Mouse (Mus musculus) skeletal muscle tissue, adult 2 months (tissue): ENCODE data around the gene Emsy.

Experiments
- DNase-seq: peaks from one replicate; pipeline ENCODE4 v3.0.0-alpha.2; 2012; ENCODE audit warnings: low read depth, low spot score

Emsy gene

GRCm38 (mm10) chr7:98577461-98577860 lies 79.1 kb downstream of the Emsy start:
- no peak for DNase-seq

DNA sequence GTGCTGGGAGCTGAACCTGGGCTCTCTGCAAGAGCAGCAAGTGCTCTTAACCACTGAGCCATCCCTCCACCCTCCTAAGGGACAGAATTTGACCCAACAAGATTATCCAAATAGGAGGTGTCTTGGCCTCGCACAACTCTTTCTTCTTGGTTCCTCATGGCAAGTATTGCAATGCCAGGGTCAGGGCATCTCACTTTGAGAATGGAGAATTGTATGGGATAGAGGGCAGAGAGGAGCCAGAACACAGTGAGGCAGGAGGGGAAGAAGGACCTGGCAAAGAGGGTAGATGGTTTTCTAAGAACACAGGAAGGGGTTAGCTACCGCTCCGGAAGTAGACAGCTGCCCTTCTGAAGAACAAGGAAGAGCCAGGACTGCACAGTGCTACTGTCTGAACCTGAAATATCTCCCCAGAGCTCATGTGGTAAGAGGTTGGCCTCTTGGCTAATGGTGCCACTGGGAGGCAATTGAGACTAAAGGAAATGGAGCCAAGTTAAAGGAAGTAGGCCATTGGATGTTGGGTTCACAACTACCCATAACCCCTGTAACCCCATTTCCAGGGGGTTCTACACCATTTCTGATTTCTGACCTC lies 80.8 kb downstream of the Emsy start:
- DNase-seq: no peak

DNA sequence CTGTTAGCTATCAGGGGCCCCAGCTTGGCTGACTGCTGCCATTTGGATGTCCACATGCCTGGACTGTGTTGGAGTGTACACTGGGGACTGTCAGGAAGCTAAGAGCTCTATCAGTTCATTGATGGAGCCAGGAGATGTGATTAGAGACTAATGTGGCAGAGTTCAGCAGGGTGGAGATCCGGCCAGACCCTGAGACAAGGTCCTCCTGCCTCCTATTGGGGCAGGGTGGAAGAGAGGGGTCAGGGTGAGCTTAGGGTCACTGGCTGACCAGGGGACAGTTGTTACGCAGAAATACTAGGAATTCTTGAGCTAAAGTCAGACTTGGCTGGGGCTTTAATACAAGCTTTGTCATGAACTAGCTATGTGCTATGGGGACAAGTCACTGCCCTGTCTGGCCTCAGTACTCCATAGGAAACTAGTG lies 81.8 kb downstream of the Emsy start:
- no peak for DNase-seq

GRCm38 (mm10) chr7:98574271-98574670 lies 82.3 kb downstream of the Emsy start:
- no peak for DNase-seq

DNA sequence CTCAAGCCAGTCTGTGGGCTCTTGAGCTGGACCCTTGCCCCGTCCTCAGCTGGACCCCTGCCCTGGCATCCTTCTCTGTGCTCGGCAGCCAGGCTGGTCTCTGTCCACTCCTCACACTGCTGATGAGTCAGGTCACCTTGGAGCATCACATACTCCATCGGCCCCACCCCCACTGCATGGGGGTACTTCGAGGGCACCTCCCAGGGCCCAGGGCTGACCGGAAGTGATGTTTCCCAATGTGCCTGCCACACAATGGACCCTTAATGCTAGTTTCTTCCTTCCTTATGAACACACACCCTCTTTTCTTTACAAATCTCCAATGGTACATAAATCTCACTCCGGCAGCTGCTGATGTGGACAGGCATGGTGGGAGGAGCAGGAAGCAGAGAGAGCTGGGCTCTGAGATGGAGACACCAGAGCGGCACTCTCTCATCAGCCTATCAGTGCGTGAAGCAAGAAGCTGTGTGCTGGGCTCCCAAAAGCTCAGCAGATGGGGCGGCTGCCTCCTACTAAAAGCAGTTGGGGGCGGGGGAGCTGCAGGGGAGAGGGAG lies 83.3 kb downstream of the Emsy start:
- no peak for DNase-seq

GRCm38 (mm10) chr7:98572223-98572868 lies 84.2 kb downstream of the Emsy start:
- peak; percentile 50 for DNase-seq

- no peak for DNase-seq
Observed at GRCm38 (mm10) chr7:98570824-98571505, 85.6 kb downstream of the Emsy start.

DNA sequence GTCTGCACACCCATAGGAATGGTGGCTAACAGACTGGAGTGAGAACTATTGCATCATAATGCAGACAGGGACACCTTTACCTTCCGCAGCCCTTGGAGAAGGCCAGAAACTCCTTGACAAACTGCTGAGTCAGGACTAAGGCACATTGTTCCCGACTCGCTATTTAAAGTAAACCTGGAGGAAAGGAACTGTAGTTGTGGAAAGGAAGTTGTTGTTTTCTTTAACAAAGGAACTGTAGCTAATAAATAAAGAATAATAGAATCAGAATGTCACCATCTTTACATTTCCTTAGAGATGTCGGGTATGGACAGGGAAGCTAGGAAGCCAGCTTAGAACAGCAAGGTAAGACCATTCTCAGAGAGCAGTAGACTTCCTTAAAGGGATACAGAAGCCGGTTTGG lies 89.5 kb downstream of the Emsy start:
- no peak for DNase-seq

- peak; percentile 34 for DNase-seq
Observed at GRCm38 (mm10) chr7:98564607-98565364, 91.8 kb downstream of the Emsy start.

DNA sequence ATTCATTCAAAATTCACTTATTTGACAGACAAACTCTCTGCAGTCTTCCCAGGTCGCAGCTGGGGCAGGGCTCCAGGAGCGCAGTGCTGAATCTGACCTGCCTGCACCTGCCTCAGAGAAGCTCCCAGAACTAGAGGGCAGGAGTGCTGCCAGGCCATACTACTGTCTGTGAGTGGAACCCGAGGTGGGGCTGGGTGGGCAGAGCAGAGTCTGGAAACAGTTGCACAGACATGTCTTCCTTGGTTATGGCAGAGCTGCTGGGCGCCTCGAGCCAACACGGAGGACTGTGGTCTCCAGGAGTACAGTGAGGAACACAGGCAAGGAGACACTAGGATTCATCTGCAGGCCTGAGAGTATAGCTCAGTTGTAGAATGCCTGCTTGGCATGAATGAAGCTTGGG lies 92.6 kb downstream of the Emsy start:
- no peak for DNase-seq

DNA sequence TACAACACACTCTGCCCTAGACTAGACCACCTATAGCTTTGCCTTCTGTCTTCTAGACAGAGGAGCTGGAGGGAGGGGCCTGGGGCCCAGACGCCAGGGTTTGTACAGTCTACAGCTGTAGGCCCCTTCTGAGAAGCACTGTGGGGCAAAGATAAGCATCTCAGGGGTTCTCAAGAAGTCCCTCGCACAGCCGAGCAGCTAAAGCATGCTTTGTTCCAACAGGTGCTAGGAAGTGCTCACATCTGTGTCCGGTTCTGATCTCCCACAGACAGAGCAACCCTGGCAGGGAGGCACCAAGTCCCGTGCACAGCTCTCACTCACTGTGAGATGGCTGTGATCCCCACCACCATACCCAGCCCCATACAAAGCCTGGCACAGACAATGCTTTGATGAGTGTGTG lies 93.6 kb downstream of the Emsy start:
- DNase-seq: no peak

DNA sequence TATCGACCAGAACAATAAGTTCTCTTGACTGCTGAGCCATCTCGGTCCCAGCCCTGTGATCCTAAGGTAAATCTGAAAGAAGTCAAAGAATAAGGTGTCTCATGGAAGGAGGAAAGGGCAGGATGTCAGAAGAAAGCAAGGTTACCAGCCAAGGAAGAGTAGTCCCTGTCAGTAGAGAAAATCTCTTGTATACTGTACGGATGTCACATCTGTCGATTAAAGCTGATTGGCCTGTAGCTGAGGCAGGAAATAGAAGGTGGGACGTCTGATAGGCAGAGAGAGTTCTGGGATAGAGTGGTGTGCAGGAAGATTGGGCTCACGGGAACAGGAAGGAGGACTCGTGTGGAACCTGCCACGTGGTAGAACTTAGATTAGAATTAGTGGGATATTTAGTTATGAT lies 94.4 kb downstream of the Emsy start:
- no peak for DNase-seq

DNA sequence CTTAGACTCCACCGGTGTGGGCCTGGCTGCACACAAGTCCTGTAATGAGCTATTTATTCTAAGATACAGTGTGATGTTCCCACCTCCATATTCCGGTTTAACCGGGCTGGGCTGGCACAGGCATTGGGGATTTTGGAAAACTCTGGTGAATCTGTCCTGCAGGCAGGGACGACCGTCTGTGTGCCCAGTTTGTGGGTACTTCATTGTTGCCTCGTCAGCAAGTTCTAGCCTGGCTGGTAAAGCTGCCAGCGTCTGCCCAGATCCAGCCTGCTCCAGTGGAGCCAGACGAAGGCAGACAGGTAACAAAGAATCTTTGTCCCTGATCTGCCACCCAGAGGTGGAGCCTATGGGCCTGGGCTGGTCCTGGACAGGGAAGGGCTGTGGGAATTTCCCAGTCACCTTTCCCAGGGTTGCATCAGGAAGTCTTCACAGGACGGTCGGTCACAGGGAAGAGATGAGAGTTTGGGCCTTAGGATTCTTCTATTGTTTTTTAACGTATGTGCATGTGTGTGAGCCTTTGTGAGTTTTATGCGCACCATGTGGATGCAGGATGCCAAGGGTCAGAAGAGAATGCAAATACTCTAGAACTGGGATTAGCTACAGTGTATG lies 94.9 kb downstream of the Emsy start:
- DNase-seq: no peak

DNA sequence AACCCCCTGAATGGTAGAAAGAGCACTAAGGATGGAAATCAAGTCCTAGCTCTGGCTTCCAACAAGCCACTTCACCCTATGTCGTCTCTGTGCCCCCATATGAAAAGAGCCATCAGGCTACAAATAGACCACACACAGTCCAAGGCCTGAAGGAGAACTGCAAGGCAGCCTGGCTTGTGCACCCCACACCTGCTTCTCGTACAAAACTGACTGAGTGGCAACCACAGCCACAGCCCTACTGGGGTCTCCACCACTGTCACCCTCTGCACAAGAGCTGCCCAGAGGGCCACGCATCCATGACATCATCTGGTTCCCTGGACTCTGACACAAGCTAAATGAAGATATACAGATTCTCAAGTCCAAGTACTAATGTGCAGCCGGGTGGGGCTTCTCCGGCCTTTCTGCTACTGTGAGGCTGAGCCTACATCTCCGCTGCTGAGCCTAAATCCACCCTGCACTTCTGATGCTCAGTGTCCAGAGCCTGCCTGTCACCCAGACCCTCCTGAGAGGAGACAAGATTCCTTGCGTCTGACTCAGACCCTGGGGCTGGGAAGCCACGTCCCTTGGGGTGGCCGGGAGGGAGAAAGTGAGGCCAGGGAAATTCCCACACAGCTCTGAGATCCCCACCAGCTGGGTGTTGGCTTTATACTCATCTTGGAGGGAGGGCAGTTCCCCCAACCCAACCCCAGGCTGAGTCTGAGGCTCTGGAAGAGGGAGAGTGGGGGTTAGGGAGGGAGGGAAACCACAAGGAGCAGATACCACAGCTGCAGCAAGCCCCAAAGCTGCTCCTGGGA lies 98.3 kb downstream of the Emsy start:
- peak; percentile 59 for DNase-seq

GRCm38 (mm10) chr7:98556767-98557394 lies 99.7 kb downstream of the Emsy start:
- no peak for DNase-seq

DNA sequence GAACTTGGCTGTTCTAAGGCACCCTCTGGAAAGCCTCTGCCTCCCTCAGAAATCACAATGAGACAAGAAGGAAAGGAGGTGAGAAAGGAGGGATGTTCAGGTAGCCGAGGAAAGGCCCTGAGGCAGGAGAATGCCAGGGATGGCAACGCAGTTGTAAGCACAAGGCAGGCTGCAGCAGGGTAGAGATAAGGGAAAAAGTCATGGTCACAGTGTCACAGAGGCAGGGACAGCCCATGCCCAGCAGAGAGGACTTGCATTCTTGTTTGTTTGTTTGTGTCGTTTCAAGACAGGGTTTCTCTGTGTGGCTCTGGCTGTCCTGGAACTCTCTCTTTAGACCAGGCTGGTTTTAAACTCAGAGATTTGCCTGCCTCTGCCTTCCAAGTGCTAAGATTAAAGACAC lies 105.5 kb downstream of the Emsy start:
- no peak for DNase-seq

DNA sequence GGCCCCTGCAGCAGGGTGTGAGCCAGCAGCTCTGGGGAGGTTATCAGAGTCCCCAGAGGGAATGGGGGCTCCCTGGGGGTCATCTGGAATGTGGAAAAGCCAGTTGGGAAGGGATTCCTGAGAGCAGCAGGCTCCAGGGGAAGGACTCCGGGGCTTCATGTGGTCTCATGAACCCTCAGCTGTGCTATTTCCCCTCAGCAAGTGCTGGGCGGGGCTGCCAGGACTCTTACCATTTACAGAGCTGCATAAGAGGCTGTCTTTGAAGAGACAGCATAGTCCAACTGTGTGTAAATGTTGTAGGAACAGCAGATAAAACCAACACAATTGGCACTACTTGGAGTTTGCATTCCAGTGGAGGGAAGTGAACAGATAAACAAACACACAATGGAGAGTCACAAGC lies 106.0 kb downstream of the Emsy start:
- no peak for DNase-seq

DNA sequence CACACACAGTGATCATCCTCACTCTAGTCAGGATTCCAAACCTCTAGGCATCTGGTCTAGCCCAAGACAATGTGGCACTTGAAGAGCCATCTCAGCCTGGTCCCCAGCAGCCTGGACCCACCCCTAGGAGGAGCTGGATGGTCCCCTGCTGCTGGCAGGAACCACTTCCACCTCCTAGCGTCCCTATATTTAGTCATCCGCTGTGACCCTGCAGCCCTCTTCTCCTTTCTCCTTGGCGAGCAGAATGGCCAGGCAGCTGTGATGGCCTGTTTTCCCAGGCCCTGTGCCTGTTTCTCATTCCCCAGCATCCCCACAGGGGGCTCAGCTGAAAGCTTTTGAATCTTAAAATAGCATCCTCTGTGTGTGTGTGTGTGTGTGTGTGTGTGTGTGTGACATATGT lies 107.7 kb downstream of the Emsy start:
- no peak for DNase-seq

DNA sequence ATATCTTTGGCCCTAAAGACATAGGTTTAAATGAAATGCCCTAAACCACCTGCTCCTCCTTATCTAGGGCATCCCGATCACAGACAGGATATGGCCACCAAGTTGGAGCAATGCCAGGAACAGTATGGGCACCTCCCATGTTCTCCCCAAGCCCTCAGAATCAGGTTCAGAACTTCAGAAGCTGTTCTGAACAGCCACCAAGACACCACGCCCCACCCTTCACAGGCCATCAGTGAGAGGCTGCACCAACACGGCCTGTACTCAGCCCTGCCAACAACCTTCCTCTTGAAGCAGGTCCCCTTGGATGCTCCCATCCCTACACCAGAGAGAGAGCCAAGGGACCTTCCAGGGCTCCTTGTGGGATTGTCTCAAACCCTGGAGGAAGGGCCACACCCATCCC lies 112.0 kb downstream of the Emsy start:
- DNase-seq: no peak

DNA sequence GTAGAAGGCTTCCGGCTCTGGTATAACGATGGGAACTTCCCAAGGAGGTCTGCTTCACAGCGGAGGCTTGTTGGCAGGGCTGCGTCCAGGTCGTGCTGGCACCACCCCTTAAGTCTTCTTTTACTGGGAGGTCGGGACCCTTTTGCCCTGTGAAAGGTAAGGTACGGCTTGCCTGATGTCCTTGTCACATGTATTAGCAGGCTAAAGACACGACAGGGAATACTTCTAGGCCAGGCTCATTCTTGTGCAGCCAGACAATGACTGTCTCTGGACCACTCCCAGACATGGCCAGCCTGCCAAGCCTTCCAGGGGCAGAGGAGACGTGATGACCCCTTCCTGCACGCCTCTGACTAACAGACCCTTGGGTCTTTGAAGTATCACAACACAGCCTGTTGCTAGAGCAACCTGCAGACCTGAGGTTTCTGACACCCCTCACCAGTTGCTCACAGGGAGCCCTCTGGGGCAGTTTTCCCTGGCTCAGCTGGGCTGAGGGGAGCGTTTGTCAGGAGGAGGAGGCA lies 112.7 kb downstream of the Emsy start:
- DNase-seq: no peak
